Mouse (Mus musculus) heart, embryonic 13.5 days (tissue): ENCODE measurements around the gene Foxp1. TPM values are rescaled to one million over a fixed set of nuclear protein-coding genes. Genes with fewer than 3 reads are reported as not detected.

ENCODE experiments used
- ATAC-seq: fragments of 200-750 bp; cut with Nextera tagmentation; 2 replicates; pipeline ENCODE4 v1.8.0; 2017; ENCODE audit warnings: moderate TSS enrichment; ENCODE audit not compliant: insufficient number of reproducible peaks, low FRiP score, low TSS enrichment; ENCODE audit errors: extremely low read depth
- H3K27ac ChIP-seq: fragments of 300-500 bp; sonication (generic); replicated peaks from 2 replicates; pipeline ENCODE4 v1.5.1; 2015; ENCODE audit warnings: moderate library complexity, mild to moderate bottlenecking, inconsistent platforms
- H3K27me3 ChIP-seq: fragments of 300-500 bp; sonication (generic); replicated peaks from 2 replicates; pipeline ENCODE4 v1.6.1; 2015; ENCODE audit warnings: mild to moderate bottlenecking, inconsistent platforms
- H3K36me3 ChIP-seq: fragments of 300-500 bp; sonication (generic); 2 replicates; pipeline ENCODE4 v1.6.1; 2015; ENCODE audit warnings: mild to moderate bottlenecking, inconsistent platforms
- H3K4me1 ChIP-seq: fragments of 300-500 bp; sonication (generic); 2 replicates; pipeline ENCODE4 v1.6.1; 2015; ENCODE audit warnings: inconsistent platforms
- H3K4me2 ChIP-seq: fragments of 300-500 bp; sonication (generic); 2 replicates; pipeline ENCODE4 v1.6.1; 2015; ENCODE audit warnings: inconsistent platforms, mild to moderate bottlenecking, moderate library complexity
- H3K4me3 ChIP-seq: fragments of 300-500 bp; sonication (generic); 2 replicates; pipeline ENCODE4 v1.5.1; 2015; ENCODE audit warnings: moderate library complexity, mild to moderate bottlenecking, inconsistent platforms
- H3K9ac ChIP-seq: fragments of 300-500 bp; sonication (generic); 2 replicates; pipeline ENCODE4 v1.6.1; 2015; ENCODE audit warnings: inconsistent platforms, mild to moderate bottlenecking, moderate library complexity
- H3K9me3 ChIP-seq: fragments of 300-500 bp; sonication (generic); 2 replicates; pipeline ENCODE4 v1.6.1; 2016; ENCODE audit warnings: inconsistent platforms
- WGBS: fragments of 180-500 bp; shearing (Covaris S2); methylation state at CpG from one replicate; pipeline ENCODE4 v1.1.7; 2015; ENCODE audit warnings: mixed read lengths; 5-methylcytosine and 5-hydroxymethylcytosine counted together
- polyA plus RNA-seq: library from polyadenylated mRNA; unstranded; fragments of >200 nt; fragmentation: Nextera tagmentation; extraction: Ambion mirVana; gene quantifications from 2 replicates; pipeline ENCODE4 v1.2.1, GENCODE M21; 2015

The Foxp1 gene
- polyA plus RNA-seq, 1 experiment from 2014 or later, result 71.7 TPM

DNA sequence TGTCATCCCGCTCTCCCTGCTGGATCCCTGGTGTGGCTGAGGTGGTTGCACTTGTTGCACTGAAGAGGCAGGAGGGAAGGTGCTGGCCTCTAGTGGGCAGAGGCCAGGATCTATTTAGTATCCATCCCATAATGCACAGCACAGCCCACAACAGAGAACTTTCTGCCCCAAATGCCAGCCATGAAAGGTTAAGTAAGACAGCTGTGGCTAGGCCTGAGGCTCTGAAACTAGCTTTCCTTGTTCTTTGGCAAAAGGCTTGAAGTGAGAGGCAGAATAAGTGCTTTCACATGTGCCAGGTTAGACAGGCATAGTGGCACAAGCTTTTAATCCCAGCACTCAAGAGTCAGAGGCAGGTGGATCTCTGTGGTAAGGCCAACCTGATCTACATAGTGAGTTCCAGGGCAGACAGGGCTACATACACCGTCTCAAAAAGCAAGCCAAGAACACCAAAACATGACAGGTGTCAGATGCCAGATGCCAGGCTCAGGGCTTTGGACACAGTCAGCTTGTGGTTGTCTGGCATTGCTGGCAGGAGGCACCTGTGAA is 137.4 kb downstream of the Foxp1 start:
- Histone ChIP-seq H3K36me3 (0 out of 2 replicates have a peak, but pooled peaks cover 5% of the 10 kb centered on the region), H3K4me1 (peaks cover 45% of the 10 kb centered on the region), H3K4me3 (no peak overlapping the region), H3K4me2 (no peak overlapping the region), H3K27ac (no peak overlapping the region), H3K27me3 (no peaks in the 10 kb centered on the region), H3K9me3 (no peaks in the 10 kb centered on the region), H3K9ac (no peak overlapping the region)
- 63% methylated on average over 2 of the region's 2 CpGs for WGBS
- no peak for ATAC-seq

DNA sequence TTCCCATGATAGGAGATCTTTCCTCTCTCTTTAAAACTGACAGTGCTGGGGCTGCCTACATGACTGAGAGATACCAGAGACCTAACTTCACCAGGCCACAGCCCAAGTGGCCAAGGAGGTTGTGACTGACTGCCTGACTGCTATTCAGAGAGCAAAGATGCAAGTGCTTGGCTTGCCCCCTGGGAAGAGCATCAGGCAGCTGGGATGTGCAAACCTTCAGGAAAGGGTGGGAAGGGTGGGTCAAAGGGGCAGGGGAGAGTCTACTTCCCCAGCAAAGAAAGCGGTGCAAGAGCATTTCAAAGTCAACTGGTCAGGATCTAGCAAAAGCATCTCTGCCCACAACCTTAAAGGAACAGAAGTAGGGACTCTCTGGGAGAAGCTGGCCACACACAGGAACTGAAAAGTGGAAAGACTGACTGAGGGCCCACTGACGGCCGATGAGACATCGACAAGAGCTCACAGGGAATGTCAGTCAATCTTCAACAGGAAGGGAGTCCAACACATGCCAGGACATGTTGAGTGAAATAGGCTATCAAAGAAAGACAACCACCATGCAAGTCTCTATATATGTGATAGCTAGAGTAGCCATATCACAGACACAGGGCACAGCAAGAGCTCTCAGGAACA is 138.6 kb downstream of the Foxp1 start:
- Histone ChIP-seq H3K36me3 (0 out of 2 replicates have a peak, but pooled peaks cover 5% of the 10 kb centered on the region), H3K9ac (no peak overlapping the region), H3K4me3 (no peak overlapping the region), H3K9me3 (no peaks in the 10 kb centered on the region), H3K27ac (no peak overlapping the region), H3K4me1 (peaks cover 44% of the 10 kb centered on the region), H3K4me2 (no peak overlapping the region), H3K27me3 (no peaks in the 10 kb centered on the region)
- no peak for ATAC-seq
- WGBS, result 46% methylated on average over 4 of the region's 4 CpGs

- 75% methylated on average over 5 of the region's 5 CpGs for WGBS
- peak overlapping the region; percentile 21; the same call in 1 of the 2 replicates for H3K27ac ChIP-seq
- no peak for ATAC-seq
Observed at GRCm38 (mm10) chr6:99380146-99380545, 142.4 kb downstream of the Foxp1 start.

DNA sequence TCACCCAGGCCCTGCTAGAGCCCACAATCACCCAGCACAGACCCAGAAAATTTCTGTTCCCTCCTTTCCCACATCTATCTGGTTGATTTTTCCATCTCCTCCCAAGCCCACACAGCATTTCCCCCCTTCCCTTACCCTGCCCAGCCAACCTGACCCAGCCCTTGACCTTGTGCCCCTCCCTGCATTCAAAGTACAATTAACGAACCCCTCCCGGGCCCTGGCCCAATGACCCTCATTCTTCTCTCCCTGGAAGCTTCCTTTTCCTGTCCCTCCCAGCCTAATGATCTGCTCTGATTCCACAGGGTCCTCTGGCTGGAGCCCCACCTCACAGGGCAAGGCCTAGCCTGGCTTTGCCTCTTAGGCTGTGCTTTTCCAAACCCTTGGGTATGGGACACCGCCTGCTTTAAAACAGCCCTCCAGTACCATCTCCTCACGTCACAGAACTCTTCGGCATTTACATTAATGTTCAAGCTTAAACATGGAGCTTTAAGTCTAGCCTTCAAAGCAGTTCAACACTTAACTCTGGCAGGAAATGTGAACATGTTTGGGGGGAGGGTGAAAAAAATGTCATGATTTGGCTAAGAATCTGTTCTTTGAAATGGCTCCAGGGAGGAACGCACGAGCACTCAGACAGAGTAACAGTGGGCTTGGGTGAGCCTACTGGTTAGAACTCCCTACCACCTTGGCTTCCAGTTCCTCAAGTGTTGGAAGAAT is 143.4 kb downstream of the Foxp1 start:
- Histone ChIP-seq H3K4me3 (no peak overlapping the region), H3K27me3 (no peaks in the 10 kb centered on the region), H3K4me2 (no peak overlapping the region), H3K4me1 (peaks cover 59% of the 10 kb centered on the region), H3K36me3 (no peaks in the 10 kb centered on the region), H3K9me3 (no peaks in the 10 kb centered on the region), H3K9ac (no peak overlapping the region), H3K27ac (peak overlapping the region; percentile 71)
- WGBS, result 64% methylated on average over 7 of the region's 7 CpGs
- peak; percentile 37 for ATAC-seq

More at GRCm38 (mm10) chr6:99380146-99380545, 142.4 kb downstream of the Foxp1 start:
- H3K9ac ChIP-seq, result no peak overlapping the region
- H3K27me3 ChIP-seq, result no peaks in the 10 kb centered on the region
- no peaks in the 10 kb centered on the region for H3K9me3 ChIP-seq
- H3K36me3 ChIP-seq, result no peaks in the 10 kb centered on the region
- no peak overlapping the region for H3K4me2 ChIP-seq
- H3K4me1 ChIP-seq, result peaks cover 60% of the 10 kb centered on the region
- H3K4me3 ChIP-seq, result no peak overlapping the region

DNA sequence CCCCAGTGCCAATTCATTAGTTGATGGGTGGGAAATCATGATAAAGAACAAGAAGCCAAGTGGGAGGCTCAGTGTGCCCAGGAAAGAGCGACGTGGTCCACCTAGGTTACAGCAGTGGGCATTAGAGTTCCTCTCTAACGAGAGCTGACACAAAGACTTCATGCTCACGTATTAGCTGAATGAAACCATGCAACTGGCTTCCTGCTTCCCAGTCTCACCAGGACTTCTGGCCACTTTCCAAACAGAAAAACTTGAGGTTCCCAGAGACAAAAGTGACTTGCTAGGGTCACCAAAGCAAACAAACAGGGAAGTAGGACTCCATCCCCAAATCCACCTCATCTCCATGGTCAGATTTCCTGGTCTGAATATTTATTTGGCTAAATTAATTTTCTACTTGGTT is 144.8 kb downstream of the Foxp1 start:
- Histone ChIP-seq H3K9ac (peak overlapping the region; percentile 37; the same call in 1 of the 2 replicates), H3K4me1 (peaks cover 54% of the 10 kb centered on the region)
- WGBS, result 56% methylated on average over 4 of the region's 4 CpGs

GRCm38 (mm10) chr6:99377131-99377530 is 145.4 kb downstream of the Foxp1 start:
- Histone ChIP-seq H3K4me2 (no peak overlapping the region), H3K9ac (peak overlapping the region; percentile 37; the same call in 1 of the 2 replicates), H3K4me1 (peaks cover 58% of the 10 kb centered on the region), H3K27me3 (no peaks in the 10 kb centered on the region), H3K4me3 (no peak overlapping the region), H3K36me3 (no peaks in the 10 kb centered on the region), H3K9me3 (no peaks in the 10 kb centered on the region), H3K27ac (peak overlapping the region; percentile 54)
- ATAC-seq, result no peak
- 58% methylated on average over 2 of the region's 2 CpGs for WGBS

More for the DNA sequence above, 144.8 kb downstream of the Foxp1 start:
- no peak overlapping the region for H3K4me3 ChIP-seq
- ATAC-seq, result no peak
- H3K9me3 ChIP-seq, result no peaks in the 10 kb centered on the region
- peak overlapping the region; percentile 71 for H3K27ac ChIP-seq
- H3K36me3 ChIP-seq, result no peaks in the 10 kb centered on the region
- no peaks in the 10 kb centered on the region for H3K27me3 ChIP-seq
- no peak overlapping the region for H3K4me2 ChIP-seq

- Histone ChIP-seq H3K9ac (peak overlapping the region; percentile 15; the same call in 1 of the 2 replicates), H3K27me3 (no peaks in the 10 kb centered on the region), H3K9me3 (no peaks in the 10 kb centered on the region), H3K27ac (no peak overlapping the region), H3K4me1 (peaks cover 58% of the 10 kb centered on the region), H3K4me2 (no peak overlapping the region), H3K36me3 (no peaks in the 10 kb centered on the region), H3K4me3 (no peak overlapping the region)
- 78% methylated on average over 8 of the region's 8 CpGs for WGBS
- ATAC-seq, result no peak
Observed at GRCm38 (mm10) chr6:99376721-99377120, 145.8 kb downstream of the Foxp1 start.

- H3K4me2 ChIP-seq, result no peak overlapping the region
- H3K27me3 ChIP-seq, result no peaks in the 10 kb centered on the region
- WGBS, result 67% methylated on average over 6 of the region's 6 CpGs
- no peak overlapping the region for H3K4me3 ChIP-seq
- no peaks in the 10 kb centered on the region for H3K9me3 ChIP-seq
- H3K4me1 ChIP-seq, result peaks cover 58% of the 10 kb centered on the region
- H3K9ac ChIP-seq, result no peak overlapping the region
- ATAC-seq, result no peak
- H3K27ac ChIP-seq, result no peak overlapping the region; the same call in 1 of the 2 replicates
- H3K36me3 ChIP-seq, result no peaks in the 10 kb centered on the region
Observed at GRCm38 (mm10) chr6:99375865-99376264, 146.7 kb downstream of the Foxp1 start.

GRCm38 (mm10) chr6:99375376-99375775 is 147.1 kb downstream of the Foxp1 start:
- H3K4me1 ChIP-seq, result peaks cover 58% of the 10 kb centered on the region
- ATAC-seq, result no peak
- no peaks in the 10 kb centered on the region for H3K9me3 ChIP-seq
- 0 out of 2 replicates have a peak overlapping the region, but pooled peaks have one; percentile 8 for H3K27ac ChIP-seq
- H3K4me2 ChIP-seq, result no peak overlapping the region
- 66% methylated on average over 4 of the region's 4 CpGs for WGBS
- no peaks in the 10 kb centered on the region for H3K36me3 ChIP-seq
- no peaks in the 10 kb centered on the region for H3K27me3 ChIP-seq
- no peak overlapping the region for H3K9ac ChIP-seq
- H3K4me3 ChIP-seq, result no peak overlapping the region

DNA sequence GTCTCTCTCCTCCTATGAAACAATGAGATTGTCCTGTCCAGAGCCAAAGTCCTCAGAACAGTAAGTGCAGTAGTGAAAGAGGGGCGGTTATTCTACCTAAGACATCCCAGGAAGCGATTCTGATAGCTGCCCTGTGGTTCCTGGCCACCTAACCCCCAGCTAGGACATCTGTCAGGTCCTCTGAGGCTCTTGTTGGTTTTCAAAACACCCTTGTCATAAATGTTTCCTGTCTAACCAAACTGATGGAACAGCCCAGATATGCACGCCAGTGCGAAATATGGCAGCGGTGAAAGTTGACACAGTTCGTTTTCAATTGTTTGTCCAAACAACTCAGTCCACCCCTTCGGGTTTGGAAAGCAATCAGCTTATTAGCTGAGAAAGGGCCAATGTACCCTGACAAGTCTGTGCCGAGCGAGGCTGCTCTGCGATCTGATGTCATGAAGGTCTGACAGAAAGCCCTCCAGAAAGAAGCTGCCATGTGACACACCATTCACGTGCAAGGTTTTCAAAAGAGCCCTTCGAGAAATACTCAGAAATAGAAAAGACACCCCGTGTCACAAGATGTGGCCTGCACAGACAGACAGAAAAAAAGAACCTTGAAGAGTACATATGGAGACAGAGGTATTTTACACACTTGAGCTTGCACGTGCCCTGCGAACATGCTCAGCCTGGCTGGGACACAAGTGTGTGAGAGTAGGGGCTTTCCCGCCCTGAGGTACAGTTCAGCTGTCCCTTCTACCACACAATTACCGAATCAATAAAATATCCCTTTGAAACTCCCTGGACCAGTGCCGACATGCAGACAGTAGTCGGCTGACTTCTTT is 147.9 kb downstream of the Foxp1 start:
- H3K27me3 ChIP-seq, result no peaks in the 10 kb centered on the region
- H3K36me3 ChIP-seq, result no peaks in the 10 kb centered on the region
- H3K9ac ChIP-seq, result 0 out of 2 replicates have a peak overlapping the region, but pooled peaks have one; percentile 17
- H3K4me2 ChIP-seq, result no peak overlapping the region
- ATAC-seq, result no peak
- 61% methylated on average over 19 of the region's 19 CpGs for WGBS
- peaks cover 61% of the 10 kb centered on the region for H3K4me1 ChIP-seq
- no peak overlapping the region for H3K4me3 ChIP-seq
- no peaks in the 10 kb centered on the region for H3K9me3 ChIP-seq
- peak overlapping the region; percentile 21 for H3K27ac ChIP-seq

GRCm38 (mm10) chr6:99372427-99372826 is 150.1 kb downstream of the Foxp1 start:
- no peak overlapping the region for H3K4me3 ChIP-seq
- H3K4me2 ChIP-seq, result no peak overlapping the region
- ATAC-seq, result no peak
- no peaks in the 10 kb centered on the region for H3K9me3 ChIP-seq
- no peaks in the 10 kb centered on the region for H3K27me3 ChIP-seq
- peaks cover 57% of the 10 kb centered on the region for H3K4me1 ChIP-seq
- WGBS, result 53% methylated on average over 5 of the region's 5 CpGs
- H3K9ac ChIP-seq, result no peak overlapping the region
- no peak overlapping the region for H3K27ac ChIP-seq
- no peaks in the 10 kb centered on the region for H3K36me3 ChIP-seq
